Mouse (Mus musculus) limb, embryonic 15.5 days (tissue): ENCODE data around the gene Atp5l. TPM values are rescaled to one million over a fixed set of nuclear protein-coding genes. Genes with fewer than 3 reads are reported as not detected.

Source experiments
- ATAC-seq: fragments of 200-750 bp; cut with Nextera tagmentation; 2 replicates; pipeline ENCODE4 v1.8.0; 2017; ENCODE audit warnings: low read depth, moderate TSS enrichment; ENCODE audit not compliant: insufficient number of reproducible peaks, low FRiP score, low TSS enrichment
- H3K27ac ChIP-seq: fragments of 300-500 bp; sonication (generic); 2 replicates; pipeline ENCODE4 v1.5.1; 2015; ENCODE audit warnings: moderate library complexity, mild to moderate bottlenecking, inconsistent platforms
- H3K27me3 ChIP-seq: fragments of 300-500 bp; sonication (generic); 2 replicates; pipeline ENCODE4 v1.6.1; 2015; ENCODE audit warnings: inconsistent platforms
- H3K36me3 ChIP-seq: fragments of 300-500 bp; sonication (generic); 2 replicates; pipeline ENCODE4 v1.6.1; 2015; ENCODE audit warnings: inconsistent platforms
- H3K4me1 ChIP-seq: fragments of 300-500 bp; sonication (generic); 2 replicates; pipeline ENCODE4 v1.6.1; 2015; ENCODE audit warnings: inconsistent platforms
- H3K4me2 ChIP-seq: fragments of 300-500 bp; sonication (generic); 2 replicates; pipeline ENCODE4 v1.6.1; 2015; ENCODE audit warnings: mild to moderate bottlenecking, inconsistent platforms
- H3K4me3 ChIP-seq: fragments of 300-500 bp; sonication (generic); 2 replicates; pipeline ENCODE4 v1.5.1; 2015; ENCODE audit warnings: mild to moderate bottlenecking, inconsistent platforms
- H3K9ac ChIP-seq: fragments of 300-500 bp; sonication (generic); 2 replicates; pipeline ENCODE4 v1.6.1; 2015; ENCODE audit warnings: inconsistent platforms
- H3K9me3 ChIP-seq: fragments of 300-500 bp; sonication (generic); 2 replicates; pipeline ENCODE4 v1.6.1; 2016; ENCODE audit warnings: inconsistent platforms
- WGBS: fragments of 180-500 bp; shearing (Covaris S2); methylation state at CpG from one replicate; pipeline ENCODE4 v1.1.7; 2015; 5-methylcytosine and 5-hydroxymethylcytosine counted together
- polyA plus RNA-seq: library from polyadenylated mRNA; unstranded; fragments of >200 nt; fragmentation: Nextera tagmentation; extraction: Ambion mirVana; gene quantifications from 2 replicates; pipeline ENCODE4 v1.2.1, GENCODE M21; 2015

The Atp5l gene
- polyA plus RNA-seq, 1 experiment from 2014 or later: 652 TPM

GRCm38 (mm10) chr9:44891210-44891609, 29.3 kb downstream of the Atp5l start:
- Histone ChIP-seq H3K36me3 (no peaks in the 10 kb centered on the region), H3K9ac (no peak overlapping the region), H3K4me3 (no peak overlapping the region), H3K9me3 (no peaks in the 10 kb centered on the region), H3K27me3 (no peaks in the 10 kb centered on the region), H3K4me1 (no peaks in the 10 kb centered on the region), H3K27ac (no peak overlapping the region), H3K4me2 (no peak overlapping the region)
- WGBS: 79% methylated on average over 6 of the region's 6 CpGs
- ATAC-seq: no peak

GRCm38 (mm10) chr9:44890122-44890521, 30.4 kb downstream of the Atp5l start:
- H3K36me3 ChIP-seq: no peaks in the 10 kb centered on the region
- no peak overlapping the region for H3K27ac ChIP-seq
- no peak overlapping the region for H3K4me3 ChIP-seq
- H3K9ac ChIP-seq: no peak overlapping the region
- H3K4me1 ChIP-seq: no peaks in the 10 kb centered on the region
- no peak for ATAC-seq
- H3K9me3 ChIP-seq: no peaks in the 10 kb centered on the region
- WGBS: 71% methylated on average over 2 of the region's 2 CpGs
- H3K27me3 ChIP-seq: no peaks in the 10 kb centered on the region
- no peak overlapping the region for H3K4me2 ChIP-seq

- Histone ChIP-seq H3K4me1 (peaks cover 3% of the 10 kb centered on the region), H3K36me3 (no peaks in the 10 kb centered on the region), H3K27ac (no peak overlapping the region), H3K4me3 (no peak overlapping the region), H3K27me3 (no peaks in the 10 kb centered on the region), H3K4me2 (no peak overlapping the region), H3K9ac (no peak overlapping the region), H3K9me3 (no peaks in the 10 kb centered on the region)
- ATAC-seq: no peak
- 85% methylated on average over 7 of the region's 7 CpGs for WGBS
Observed at GRCm38 (mm10) chr9:44888114-44888624, 32.4 kb downstream of the Atp5l start.

GRCm38 (mm10) chr9:44882981-44883569, 37.5 kb downstream of the Atp5l start:
- Histone ChIP-seq H3K27me3 (no peaks in the 10 kb centered on the region), H3K9ac (peak overlapping the region; percentile 56; the same call in 1 of the 2 replicates), H3K4me3 (peak overlapping the region; percentile 97), H3K9me3 (no peaks in the 10 kb centered on the region), H3K4me2 (peak overlapping the region; percentile 96), H3K4me1 (peaks cover 32% of the 10 kb centered on the region), H3K36me3 (no peaks in the 10 kb centered on the region), H3K27ac (peak overlapping the region; percentile 99)
- no peak for ATAC-seq
- WGBS: under 1% methylated on average over 21 of the region's 21 CpGs

GRCm38 (mm10) chr9:44882436-44882980, 38.0 kb downstream of the Atp5l start:
- H3K27ac ChIP-seq: peak overlapping the region; percentile 99

GRCm38 (mm10) chr9:44881941-44882435, 38.6 kb downstream of the Atp5l start:
- Histone ChIP-seq H3K36me3 (no peaks in the 10 kb centered on the region), H3K27me3 (no peaks in the 10 kb centered on the region), H3K27ac (peak overlapping the region; percentile 99), H3K4me3 (peak overlapping the region; percentile 97), H3K9ac (peak overlapping the region; percentile 56), H3K4me2 (peak overlapping the region; percentile 96), H3K9me3 (no peaks in the 10 kb centered on the region), H3K4me1 (peaks cover 43% of the 10 kb centered on the region)
- ATAC-seq: peak; percentile 68
- under 1% methylated on average over 29 of the region's 29 CpGs for WGBS

More at GRCm38 (mm10) chr9:44882436-44882980, 38.0 kb downstream of the Atp5l start:
- under 1% methylated on average over 26 of the region's 27 CpGs for WGBS
- no peaks in the 10 kb centered on the region for H3K36me3 ChIP-seq
- peak overlapping the region; percentile 96 for H3K4me2 ChIP-seq
- H3K4me3 ChIP-seq: peak overlapping the region; percentile 97
- H3K9me3 ChIP-seq: no peaks in the 10 kb centered on the region
- no peaks in the 10 kb centered on the region for H3K27me3 ChIP-seq
- peak overlapping the region; percentile 56 for H3K9ac ChIP-seq
- peaks cover 37% of the 10 kb centered on the region for H3K4me1 ChIP-seq
- ATAC-seq: peak; percentile 26; the same call in 1 of the 2 replicates

GRCm38 (mm10) chr9:44881221-44881871, 39.2 kb downstream of the Atp5l start, which contains the start of gene Kmt2a:
Kmt2a (minus strand) TSS chr9:44881296.
- H3K4me1 ChIP-seq: peaks cover 44% of the 10 kb centered on the region
- no peaks in the 10 kb centered on the region for H3K27me3 ChIP-seq
- ATAC-seq: peak; percentile 85
- H3K4me2 ChIP-seq: peak within 1 kb of the TSS; percentile 96
- peak within 1 kb of the TSS; percentile 91 for H3K9ac ChIP-seq
- no peaks in the 10 kb centered on the region for H3K9me3 ChIP-seq
- H3K4me3 ChIP-seq: peak within 1 kb of the TSS; percentile 97
- no peaks in the 10 kb centered on the region for H3K36me3 ChIP-seq
- peak within 1 kb of the TSS; percentile 99 for H3K27ac ChIP-seq
- under 1% methylated on average over 32 of the region's 71 CpGs for WGBS

GRCm38 (mm10) chr9:44880309-44881081, 40.0 kb downstream of the Atp5l start:
- Histone ChIP-seq H3K4me3 (peak overlapping the region; percentile 97), H3K27ac (peak overlapping the region; percentile 95), H3K9ac (peak overlapping the region; percentile 91), H3K27me3 (no peaks in the 10 kb centered on the region), H3K4me2 (peak overlapping the region; percentile 89), H3K9me3 (no peaks in the 10 kb centered on the region), H3K36me3 (no peaks in the 10 kb centered on the region), H3K4me1 (peaks cover 52% of the 10 kb centered on the region)
- no peak for ATAC-seq
- WGBS: under 1% methylated on average over 44 of the region's 44 CpGs

- no peak for ATAC-seq
- peak overlapping the region; percentile 97 for H3K4me3 ChIP-seq
- no peaks in the 10 kb centered on the region for H3K27me3 ChIP-seq
- H3K4me1 ChIP-seq: peaks cover 57% of the 10 kb centered on the region
- peak overlapping the region; percentile 95 for H3K27ac ChIP-seq
- H3K36me3 ChIP-seq: no peaks in the 10 kb centered on the region
- no peaks in the 10 kb centered on the region for H3K9me3 ChIP-seq
- H3K4me2 ChIP-seq: peak overlapping the region; percentile 89
- under 1% methylated on average over 13 of the region's 13 CpGs for WGBS
- peak overlapping the region; percentile 91 for H3K9ac ChIP-seq
Observed at GRCm38 (mm10) chr9:44879694-44880271, 40.8 kb downstream of the Atp5l start.

GRCm38 (mm10) chr9:44878776-44879500, 41.6 kb downstream of the Atp5l start:
- Histone ChIP-seq H3K4me1 (peaks cover 65% of the 10 kb centered on the region), H3K4me3 (peak overlapping the region; percentile 97), H3K27ac (peak overlapping the region; percentile 95), H3K4me2 (peak overlapping the region; percentile 89), H3K9ac (peak overlapping the region; percentile 91; the same call in 1 of the 2 replicates), H3K9me3 (no peaks in the 10 kb centered on the region), H3K36me3 (no peaks in the 10 kb centered on the region), H3K27me3 (no peaks in the 10 kb centered on the region)
- WGBS: 20% methylated on average over 9 of the region's 9 CpGs
- ATAC-seq: no peak
